Mouse (Mus musculus): ENCODE data around the gene Atg5.

Gene Atg5

GRCm38 (mm10) chr10:44381397-44381796 lies 113.2 kb downstream of the Atg5 start:
- H3K9me3 ChIP-seq (ENCODE audit: low read length) = no peaks in the 10 kb centered on the region
- H3K27me3 ChIP-seq (ENCODE audit: insufficient read depth, low read length) = no peaks in the 10 kb centered on the region
- peak overlapping the region; percentile 48; the same call in 1 of the 2 replicates for H3K4me3 ChIP-seq (replicated peaks; ENCODE audit: low read length)
- no peak for TF ChIP-seq NANOG (IDR thresholded peaks at IDR 0.05; ENCODE audit: borderline replicate concordance, low read length)
- TF ChIP-seq POU5F1 (IDR thresholded peaks at IDR 0.05; ENCODE audit: borderline replicate concordance, low read length) = no peak
- peaks cover 59% of the 10 kb centered on the region for H3K4me1 ChIP-seq (replicated peaks; ENCODE audit: low read depth, low read length)
- no peaks in the 10 kb centered on the region for H3K36me3 ChIP-seq (ENCODE audit: insufficient read depth, low read length)

DNA sequence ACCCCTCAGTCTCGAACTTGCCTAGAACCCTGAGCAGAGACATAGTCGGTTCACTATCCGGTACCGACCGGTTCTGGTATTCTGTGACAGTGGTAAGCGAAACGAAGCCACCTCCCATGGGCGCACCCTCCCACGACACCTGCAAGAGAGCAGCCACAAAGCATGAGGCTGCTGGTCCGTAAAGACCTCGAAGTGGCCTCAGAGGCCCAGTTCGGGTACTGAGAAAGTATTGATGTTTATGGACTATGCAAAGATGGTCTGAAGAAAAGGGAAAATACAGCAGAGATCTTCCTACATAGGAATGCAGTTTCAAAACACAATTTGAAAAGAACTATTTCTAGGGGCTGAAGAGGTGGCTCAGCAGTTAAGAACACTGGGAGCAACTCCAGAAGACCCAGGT lies 113.8 kb downstream of the Atg5 start:
- H3K4me3 ChIP-seq (replicated peaks; ENCODE audit: low read length) = no peak overlapping the region
- no peaks in the 10 kb centered on the region for H3K27me3 ChIP-seq (ENCODE audit: insufficient read depth, low read length)
- H3K36me3 ChIP-seq (ENCODE audit: insufficient read depth, low read length) = no peaks in the 10 kb centered on the region
- H3K9me3 ChIP-seq (ENCODE audit: low read length) = no peaks in the 10 kb centered on the region
- no peak for TF ChIP-seq NANOG (IDR thresholded peaks at IDR 0.05; ENCODE audit: borderline replicate concordance, low read length)
- TF ChIP-seq CTCF (conservative IDR thresholded peaks at IDR 0.05; ENCODE audit: low read length) = no peak
- no peak for TF ChIP-seq POU5F1 (IDR thresholded peaks at IDR 0.05; ENCODE audit: borderline replicate concordance, low read length)
- peaks cover 62% of the 10 kb centered on the region for H3K4me1 ChIP-seq (replicated peaks; ENCODE audit: low read depth, low read length)

DNA sequence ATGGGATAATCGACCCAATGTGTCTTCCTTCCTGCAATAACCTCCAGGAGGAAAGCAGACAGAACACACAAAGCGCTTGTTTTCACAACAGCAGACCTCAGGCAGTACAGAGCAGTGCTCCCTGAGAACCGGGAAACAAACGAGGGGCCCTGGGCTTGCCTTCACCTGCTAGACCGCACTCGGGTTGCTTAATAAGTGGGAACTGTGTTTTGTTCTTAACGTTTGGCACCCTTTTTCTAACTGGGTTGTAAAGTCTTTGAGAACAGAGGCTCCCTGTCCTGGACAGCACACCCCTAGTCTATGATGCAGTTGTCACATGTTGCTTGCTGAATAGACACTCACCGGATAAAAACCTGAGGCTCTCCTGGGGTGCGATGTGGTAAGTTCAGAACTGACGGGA lies 115.1 kb downstream of the Atg5 start:
- Histone ChIP-seq H3K27me3 (ENCODE audit: insufficient read depth, low read length) (no peaks in the 10 kb centered on the region), H3K4me1 (replicated peaks; ENCODE audit: low read depth, low read length) (peaks cover 75% of the 10 kb centered on the region), H3K36me3 (ENCODE audit: insufficient read depth, low read length) (no peaks in the 10 kb centered on the region), H3K4me3 (replicated peaks; ENCODE audit: low read length) (no peak overlapping the region), H3K9me3 (ENCODE audit: low read length) (no peaks in the 10 kb centered on the region)
- TF ChIP-seq POU5F1 (IDR thresholded peaks at IDR 0.05; ENCODE audit: borderline replicate concordance, low read length) (no peak), NANOG (IDR thresholded peaks at IDR 0.05; ENCODE audit: borderline replicate concordance, low read length) (no peak), CTCF (conservative IDR thresholded peaks at IDR 0.05; ENCODE audit: low read length) (no peak)

- H3K36me3 ChIP-seq (ENCODE audit: insufficient read depth, low read length) = no peaks in the 10 kb centered on the region
- no peaks in the 10 kb centered on the region for H3K9me3 ChIP-seq (ENCODE audit: low read length)
- no peak overlapping the region for H3K4me3 ChIP-seq (replicated peaks; ENCODE audit: low read length)
- H3K4me1 ChIP-seq (replicated peaks; ENCODE audit: low read depth, low read length) = peaks cover 85% of the 10 kb centered on the region
- TF ChIP-seq NANOG (IDR thresholded peaks at IDR 0.05; ENCODE audit: borderline replicate concordance, low read length) = no peak
- TF ChIP-seq POU5F1 (IDR thresholded peaks at IDR 0.05; ENCODE audit: borderline replicate concordance, low read length) = no peak
- no peaks in the 10 kb centered on the region for H3K27me3 ChIP-seq (ENCODE audit: insufficient read depth, low read length)
Measured at GRCm38 (mm10) chr10:44385227-44385626, 117.1 kb downstream of the Atg5 start.

DNA sequence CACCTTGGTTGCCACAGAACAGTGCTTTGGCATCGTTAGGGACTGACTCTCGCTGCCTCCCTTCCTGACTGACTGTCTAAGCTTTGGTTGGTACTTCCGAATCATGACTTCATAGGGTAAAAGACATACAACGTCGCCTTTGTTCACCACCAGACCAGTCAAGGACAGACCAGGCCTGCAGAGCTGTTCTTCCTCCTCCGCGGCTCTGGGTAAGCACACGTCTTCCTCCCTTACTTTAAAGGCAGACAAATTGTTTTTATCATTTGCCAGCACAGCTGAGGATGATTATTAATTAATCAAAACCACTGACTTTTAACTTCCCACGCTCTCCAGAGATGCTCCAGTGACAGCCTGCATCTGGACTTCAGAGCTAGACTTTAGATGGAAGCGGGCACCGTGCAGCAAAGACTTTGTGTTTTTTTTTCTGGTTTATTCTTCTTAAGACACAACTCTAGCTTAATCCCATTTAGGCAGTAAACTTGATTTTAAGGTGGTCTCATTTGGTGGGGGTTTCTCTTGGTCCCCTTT lies 120.6 kb downstream of the Atg5 start:
- Histone ChIP-seq H3K4me1 (replicated peaks; ENCODE audit: low read depth, low read length) (peaks cover 86% of the 10 kb centered on the region), H3K27me3 (ENCODE audit: insufficient read depth, low read length) (no peaks in the 10 kb centered on the region), H3K4me3 (replicated peaks; ENCODE audit: low read length) (peak overlapping the region; percentile 60), H3K36me3 (ENCODE audit: insufficient read depth, low read length) (no peaks in the 10 kb centered on the region), H3K9me3 (ENCODE audit: low read length) (no peaks in the 10 kb centered on the region)
- TF ChIP-seq CTCF (conservative IDR thresholded peaks at IDR 0.05; ENCODE audit: low read length) = no peak
- TF ChIP-seq NANOG (IDR thresholded peaks at IDR 0.05; ENCODE audit: borderline replicate concordance, low read length) = no peak
- no peak for TF ChIP-seq POU5F1 (IDR thresholded peaks at IDR 0.05; ENCODE audit: borderline replicate concordance, low read length)

GRCm38 (mm10) chr10:44390286-44390685 lies 122.1 kb downstream of the Atg5 start:
- H3K4me1 ChIP-seq (replicated peaks; ENCODE audit: low read depth, low read length) = peaks cover 84% of the 10 kb centered on the region
- no peak for TF ChIP-seq NANOG (IDR thresholded peaks at IDR 0.05; ENCODE audit: borderline replicate concordance, low read length)
- TF ChIP-seq POU5F1 (IDR thresholded peaks at IDR 0.05; ENCODE audit: borderline replicate concordance, low read length) = no peak
- TF ChIP-seq CTCF (conservative IDR thresholded peaks at IDR 0.05; ENCODE audit: low read length) = no peak
- H3K9me3 ChIP-seq (ENCODE audit: low read length) = no peaks in the 10 kb centered on the region
- peak overlapping the region; percentile 60 for H3K4me3 ChIP-seq (replicated peaks; ENCODE audit: low read length)
- peaks cover 6% of the 10 kb centered on the region; the same call in 1 of the 2 replicates for H3K36me3 ChIP-seq (ENCODE audit: insufficient read depth, low read length)
- H3K27me3 ChIP-seq (ENCODE audit: insufficient read depth, low read length) = no peaks in the 10 kb centered on the region

DNA sequence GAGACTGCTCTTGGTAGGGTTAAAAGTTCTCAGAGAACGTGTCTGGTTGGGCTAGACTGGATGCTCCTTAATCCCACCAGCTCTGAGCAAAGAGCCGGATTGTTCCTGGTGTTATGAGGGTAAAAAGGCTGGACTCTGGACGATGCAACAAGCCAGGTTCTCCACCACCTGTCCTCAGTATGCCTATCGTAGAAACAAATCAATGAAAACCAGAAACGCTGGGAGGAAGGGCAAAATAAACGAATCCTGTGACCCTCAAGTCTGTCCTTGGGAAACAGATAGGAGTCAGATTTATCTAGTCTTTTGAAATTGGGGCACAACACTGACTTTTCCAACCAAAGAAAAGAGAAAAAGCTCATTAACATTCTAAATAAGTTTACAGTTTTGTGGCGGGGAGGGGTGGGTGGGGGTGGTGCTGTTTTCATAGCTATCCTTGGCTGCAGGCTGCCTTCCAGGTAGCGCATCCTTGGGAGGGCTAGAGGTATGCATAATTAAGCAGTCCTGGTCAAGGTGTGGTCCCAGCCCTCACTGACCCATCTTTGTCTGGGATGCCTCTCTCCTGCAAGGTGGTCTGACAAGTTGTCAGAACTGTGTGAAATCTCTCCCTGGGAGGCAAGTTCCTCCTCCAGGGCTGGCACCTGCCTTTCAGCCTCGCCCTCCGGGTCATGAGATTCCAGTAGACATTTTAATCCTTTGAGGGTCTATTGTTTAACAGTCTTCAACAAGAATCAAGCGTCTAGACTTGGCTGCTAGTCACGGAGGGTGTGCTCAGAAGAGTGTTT lies 123.5 kb downstream of the Atg5 start:
- H3K27me3 ChIP-seq (ENCODE audit: insufficient read depth, low read length) = no peaks in the 10 kb centered on the region
- peak; percentile 49; the same call in 1 of the 2 replicates for TF ChIP-seq NANOG (IDR thresholded peaks at IDR 0.05; ENCODE audit: borderline replicate concordance, low read length)
- no peak for TF ChIP-seq POU5F1 (IDR thresholded peaks at IDR 0.05; ENCODE audit: borderline replicate concordance, low read length)
- no peak for TF ChIP-seq CTCF (conservative IDR thresholded peaks at IDR 0.05; ENCODE audit: low read length)
- H3K9me3 ChIP-seq (ENCODE audit: low read length) = no peaks in the 10 kb centered on the region
- peaks cover 6% of the 10 kb centered on the region; the same call in 1 of the 2 replicates for H3K36me3 ChIP-seq (ENCODE audit: insufficient read depth, low read length)
- H3K4me1 ChIP-seq (replicated peaks; ENCODE audit: low read depth, low read length) = peaks cover 82% of the 10 kb centered on the region
- H3K4me3 ChIP-seq (replicated peaks; ENCODE audit: low read length) = peak overlapping the region; percentile 26; the same call in 1 of the 2 replicates

DNA sequence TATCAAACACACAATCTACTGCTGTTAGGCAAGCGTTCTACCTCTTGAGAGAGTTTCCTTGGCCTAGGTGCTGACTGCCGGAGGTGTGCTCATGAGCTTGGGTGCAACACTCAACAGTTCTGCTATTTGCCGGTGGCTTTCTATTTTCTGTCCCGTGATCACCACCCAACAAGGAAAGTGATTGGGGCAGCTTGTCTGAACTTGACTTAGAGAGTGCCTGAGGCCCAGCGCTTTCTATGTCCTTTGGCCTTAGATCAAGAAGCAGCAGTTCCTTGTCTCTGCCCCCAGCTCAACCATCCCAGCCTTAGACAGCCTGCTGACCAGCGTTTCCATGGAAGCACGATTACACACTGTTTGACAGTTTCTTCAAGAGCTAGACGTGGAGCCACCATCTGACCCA lies 124.7 kb downstream of the Atg5 start:
- Histone ChIP-seq H3K9me3 (ENCODE audit: low read length) (peaks cover 7% of the 10 kb centered on the region), H3K27me3 (ENCODE audit: insufficient read depth, low read length) (no peaks in the 10 kb centered on the region), H3K36me3 (ENCODE audit: insufficient read depth, low read length) (peaks cover 16% of the 10 kb centered on the region), H3K4me1 (replicated peaks; ENCODE audit: low read depth, low read length) (peaks cover 74% of the 10 kb centered on the region), H3K4me3 (replicated peaks; ENCODE audit: low read length) (no peak overlapping the region)
- TF ChIP-seq NANOG (IDR thresholded peaks at IDR 0.05; ENCODE audit: borderline replicate concordance, low read length) = no peak
- no peak for TF ChIP-seq CTCF (conservative IDR thresholded peaks at IDR 0.05; ENCODE audit: low read length)
- TF ChIP-seq POU5F1 (IDR thresholded peaks at IDR 0.05; ENCODE audit: borderline replicate concordance, low read length) = no peak
